Mouse (Mus musculus): ENCODE data around the gene Ppp1r15a.
"Not testable (repeated sequence)": the region's sequence is repeated elsewhere in the genome, so short reads cannot be mapped to it uniquely, and the experiment has no call there.

Gene Ppp1r15a

DNA sequence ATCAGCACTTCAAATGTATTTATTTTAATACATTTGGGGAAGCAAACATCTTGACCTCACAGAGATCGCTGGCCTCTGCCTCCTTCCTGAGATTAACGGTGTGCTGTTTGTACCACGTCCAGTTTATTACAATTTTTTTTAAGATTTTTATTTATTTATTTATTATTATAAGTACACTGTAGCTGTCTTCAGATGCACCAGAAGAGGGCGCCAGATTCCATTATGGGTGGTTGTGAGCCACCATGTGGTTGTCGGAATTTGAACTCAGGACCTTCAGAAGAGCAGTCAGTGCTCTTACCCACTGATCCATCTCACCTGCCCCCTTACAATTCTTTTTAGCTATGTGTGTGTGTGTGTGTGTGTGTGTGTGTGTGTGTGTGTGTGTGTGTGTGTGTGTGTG, 9.2 kb downstream of the Ppp1r15a start:
- DNase-seq, result not testable (repeated sequence)

DNA sequence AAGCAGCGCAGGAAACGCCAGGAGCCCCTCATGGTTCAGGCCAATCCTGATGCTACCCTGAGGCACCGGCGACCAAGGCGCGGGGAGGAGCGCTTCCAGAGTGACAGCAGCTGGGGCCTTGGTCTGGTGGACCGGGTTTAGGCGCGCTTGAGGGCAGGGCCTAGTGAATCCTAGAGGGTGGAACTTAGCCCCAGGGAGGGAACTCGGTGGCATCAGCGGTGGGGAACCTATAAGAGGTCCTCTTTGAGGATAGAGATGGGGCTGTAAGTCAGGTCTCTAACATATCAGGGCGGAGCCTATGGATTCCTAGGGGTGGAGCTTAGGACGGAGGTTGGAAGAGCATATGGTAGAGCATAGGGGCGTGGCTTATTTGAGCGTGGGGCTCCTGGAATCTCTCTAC, 10.6 kb downstream of the Ppp1r15a start:
- no peak for DNase-seq

DNA sequence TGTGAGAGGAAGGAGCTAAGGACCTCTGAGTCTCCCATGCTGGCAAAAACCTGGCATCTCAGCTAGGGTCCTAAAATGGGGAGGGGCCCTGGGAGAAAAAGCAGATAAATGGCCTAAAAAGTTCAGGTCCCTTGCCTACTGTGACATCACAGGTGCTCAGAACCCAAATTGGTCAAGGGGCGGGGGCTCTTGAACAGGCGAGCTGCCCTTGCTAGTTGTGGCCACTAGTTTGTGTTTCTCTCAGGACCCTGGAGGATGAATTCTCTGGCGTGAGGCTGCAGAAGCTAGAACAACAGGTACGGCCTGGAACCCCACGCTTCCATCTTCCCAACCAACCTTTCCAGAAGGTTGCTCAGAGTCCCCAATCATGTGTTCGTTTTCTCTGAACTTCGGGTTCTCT, 11.7 kb downstream of the Ppp1r15a start:
- DNase-seq, result no peak

DNA sequence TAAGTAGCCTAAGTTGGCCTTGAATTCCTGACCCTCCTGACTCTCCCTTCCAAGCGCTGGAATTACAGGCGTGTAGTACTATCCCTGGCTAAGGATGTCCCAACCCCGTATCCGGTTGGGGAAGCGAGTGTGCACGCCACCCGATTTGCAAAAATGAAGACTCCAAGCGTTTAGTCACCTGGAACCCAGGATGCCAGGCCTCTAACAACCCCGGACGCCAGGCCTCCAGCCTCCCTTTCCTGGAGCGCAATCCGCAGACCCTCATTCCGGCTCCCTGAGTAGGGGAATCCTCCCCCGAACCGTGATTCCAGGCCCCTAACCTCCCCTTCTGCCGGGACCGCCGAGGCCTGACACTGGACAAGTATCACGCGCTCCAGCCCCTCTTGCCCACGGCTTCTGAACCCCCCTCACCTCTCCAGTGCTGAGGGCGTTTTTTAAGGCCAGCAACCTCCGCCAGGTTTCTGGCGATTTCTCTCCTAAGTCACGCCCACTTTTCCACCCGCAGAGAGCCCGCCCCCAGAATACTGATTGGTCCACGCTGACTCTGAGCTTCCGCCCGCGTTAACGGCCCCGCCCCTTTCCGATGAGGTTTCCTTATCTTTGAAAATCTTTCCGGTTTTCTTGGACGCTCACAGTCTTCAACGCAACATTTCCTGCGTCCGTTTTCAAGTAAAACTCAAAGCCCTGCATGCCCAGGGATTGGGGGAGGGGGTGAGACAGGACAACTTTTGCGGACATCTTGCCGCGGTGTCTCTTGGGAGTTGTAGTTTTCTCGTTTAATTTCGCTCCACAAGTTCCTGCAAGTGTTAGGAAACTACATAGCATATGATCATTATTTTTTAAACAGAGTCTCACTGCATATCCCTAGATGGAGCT, 15.9 kb downstream of the Ppp1r15a start, which contains the start of gene Nucb1:
Gene Nucb1 (minus strand): TSS at position 495 of the 876 bp plus-strand sequence.
- DNase-seq, result peak; percentile 95

DNA sequence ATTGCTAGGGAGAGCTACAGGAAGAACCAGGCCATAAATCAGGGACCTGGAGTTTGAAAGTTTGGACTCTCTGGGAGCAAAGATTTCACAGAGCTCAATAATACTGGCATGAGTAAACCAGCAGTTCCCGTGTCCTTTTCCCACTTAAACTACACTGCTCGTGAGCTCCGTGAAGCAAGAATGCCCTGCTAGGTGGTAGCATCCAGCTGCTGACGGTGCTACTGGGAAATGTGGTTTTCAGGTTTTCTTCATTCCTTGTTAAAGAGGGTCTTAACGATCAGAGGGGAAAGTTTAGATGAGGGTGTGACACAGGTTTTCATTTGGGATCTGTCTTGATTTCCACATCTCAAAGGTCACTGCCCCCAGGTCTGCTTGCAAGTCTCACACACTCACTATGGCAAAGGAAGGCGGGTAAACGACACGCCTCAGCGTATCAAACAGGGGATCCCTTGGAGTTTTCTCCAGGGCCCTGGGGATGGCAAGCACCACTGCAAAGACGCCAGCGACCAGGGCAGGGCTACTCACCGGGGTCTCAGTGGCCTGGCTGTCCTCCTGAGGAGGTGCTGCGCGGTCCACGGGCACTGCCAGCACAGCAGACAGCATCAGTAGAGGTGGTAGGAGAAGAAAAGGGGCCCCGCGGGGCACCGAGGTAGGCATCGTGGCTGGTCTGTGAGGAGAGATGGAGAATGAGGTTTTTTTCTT, 16.7 kb downstream of the Ppp1r15a start:
- no peak for DNase-seq

DNA sequence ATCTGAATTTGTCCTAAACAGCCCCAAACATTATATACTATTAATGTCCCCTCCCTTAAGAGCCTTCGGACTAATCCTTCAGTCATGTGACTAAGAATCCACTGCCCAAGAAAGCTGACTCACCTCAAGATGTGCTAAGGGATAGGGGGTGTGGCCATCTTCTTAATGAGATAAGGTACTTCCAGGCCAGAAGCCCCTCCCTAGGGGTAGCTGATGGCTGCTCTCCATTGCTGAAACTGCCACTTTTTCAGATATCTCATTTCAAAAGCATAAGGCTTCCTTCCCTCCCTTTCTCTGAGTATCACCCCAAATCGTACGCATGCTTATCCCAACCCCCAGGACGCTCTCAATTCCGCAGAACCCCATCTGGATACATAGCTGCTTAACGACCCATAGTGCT, 17.5 kb downstream of the Ppp1r15a start:
- no peak for DNase-seq

DNA sequence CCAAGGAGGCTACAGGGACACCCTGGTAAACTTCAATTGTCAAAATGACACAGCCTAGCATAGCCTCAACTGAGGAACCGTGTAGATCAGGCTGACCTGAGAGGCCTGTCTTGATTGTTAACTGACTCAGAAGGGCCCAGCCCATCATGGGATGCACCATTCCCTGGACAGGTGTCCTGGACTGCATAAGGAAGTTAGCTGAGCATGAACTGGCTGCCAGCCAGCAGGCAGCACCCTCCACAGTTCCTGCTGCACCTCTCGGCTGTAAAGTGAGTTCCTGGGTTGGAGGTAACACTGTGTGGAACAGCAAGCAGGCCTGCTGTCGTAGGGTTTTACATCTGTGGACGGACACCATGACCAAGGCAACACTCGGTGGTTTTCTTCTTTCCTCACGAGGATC, 18.5 kb downstream of the Ppp1r15a start:
- DNase-seq, result peak in 1 of 2 experiments; percentile 32

DNA sequence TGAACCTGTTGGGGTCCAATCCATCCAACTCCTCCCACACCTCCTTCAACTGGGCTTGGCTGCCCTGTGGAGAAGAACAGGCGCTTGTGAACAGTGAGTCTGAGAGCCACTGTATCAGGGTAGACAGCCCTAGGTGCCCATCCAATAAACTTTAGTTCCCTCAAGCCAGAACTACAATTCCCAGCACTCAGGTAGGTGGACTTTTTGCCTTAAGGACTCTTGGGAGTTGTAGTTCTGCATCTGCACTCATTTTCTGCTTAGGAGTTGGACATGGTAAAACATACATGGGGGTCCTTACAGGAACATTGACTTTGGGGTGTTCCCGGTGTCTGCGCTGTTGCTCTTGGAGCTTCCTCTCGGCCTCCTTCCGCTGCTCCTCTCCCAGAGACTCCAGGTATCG, 27.6 kb downstream of the Ppp1r15a start:
- DNase-seq, result no peak

DNA sequence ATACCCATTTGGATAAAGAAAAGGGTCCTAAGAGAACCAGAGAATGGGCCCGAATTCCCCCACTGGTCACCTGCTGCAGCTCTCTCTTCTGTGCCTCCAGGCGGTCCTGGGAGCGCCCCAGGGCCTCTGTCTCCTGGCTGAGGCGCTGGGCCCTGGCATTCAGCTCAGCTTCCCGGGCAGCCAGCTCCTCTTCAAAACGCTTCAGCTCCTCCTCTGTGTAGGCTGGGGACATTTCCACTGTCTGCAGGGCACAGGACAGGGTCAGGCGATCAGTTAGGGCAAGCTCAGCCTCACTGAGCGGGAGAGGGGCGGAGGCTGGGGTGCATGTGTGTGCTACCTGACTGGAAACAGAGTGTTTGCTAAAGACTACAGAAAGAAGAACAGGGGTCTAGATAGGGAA, 31.5 kb downstream of the Ppp1r15a start:
- no peak for DNase-seq

DNA sequence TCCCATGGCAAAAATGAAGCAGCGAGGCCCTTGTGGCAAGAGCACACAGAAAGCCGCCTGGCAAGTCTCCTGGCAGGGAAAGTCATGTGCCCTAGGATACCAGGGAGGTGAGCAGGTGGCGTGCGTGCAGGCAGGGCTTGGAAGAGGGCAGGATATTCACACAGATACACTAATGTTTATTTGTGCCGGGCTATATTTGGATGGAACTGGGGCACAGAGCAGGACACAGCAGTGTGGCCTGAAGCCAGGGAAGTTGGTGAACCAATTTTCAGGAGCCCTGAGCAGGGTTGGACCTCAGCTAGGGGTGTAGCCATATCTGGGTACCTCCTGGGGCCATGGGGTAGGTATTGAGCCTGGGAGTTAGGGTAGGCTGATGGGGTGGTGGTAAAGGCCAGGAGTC, 33.1 kb downstream of the Ppp1r15a start:
- DNase-seq, result no peak

DNA sequence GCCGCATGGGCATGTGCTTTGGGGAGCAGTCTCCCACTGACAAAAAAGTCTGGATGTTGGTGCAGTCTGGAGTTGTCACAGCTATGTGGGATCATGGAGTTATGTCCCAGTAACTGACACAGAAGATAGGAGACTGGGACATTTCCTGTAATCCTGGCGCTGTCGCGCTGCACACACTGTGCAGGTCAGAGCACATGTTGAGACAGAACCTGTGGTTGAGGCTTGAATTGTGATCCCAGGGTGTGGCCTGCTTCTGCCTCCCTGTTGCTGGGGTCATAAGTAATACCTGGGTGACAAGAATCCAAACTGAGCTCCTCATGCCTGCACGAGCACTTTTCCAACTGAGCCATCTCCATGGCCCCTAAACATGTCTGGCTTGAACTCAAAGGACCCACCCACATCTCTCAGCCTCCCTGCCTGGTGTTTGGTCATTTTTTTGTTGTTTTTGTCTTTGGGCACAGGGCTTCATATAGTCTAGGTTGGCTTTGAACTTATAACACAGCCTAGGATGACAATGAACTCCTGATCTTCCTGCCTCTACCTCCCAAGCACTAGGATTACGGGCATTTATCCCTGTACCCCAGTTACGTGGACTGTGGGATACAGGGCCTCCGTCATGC, 33.7 kb downstream of the Ppp1r15a start:
- DNase-seq, result no peak

DNA sequence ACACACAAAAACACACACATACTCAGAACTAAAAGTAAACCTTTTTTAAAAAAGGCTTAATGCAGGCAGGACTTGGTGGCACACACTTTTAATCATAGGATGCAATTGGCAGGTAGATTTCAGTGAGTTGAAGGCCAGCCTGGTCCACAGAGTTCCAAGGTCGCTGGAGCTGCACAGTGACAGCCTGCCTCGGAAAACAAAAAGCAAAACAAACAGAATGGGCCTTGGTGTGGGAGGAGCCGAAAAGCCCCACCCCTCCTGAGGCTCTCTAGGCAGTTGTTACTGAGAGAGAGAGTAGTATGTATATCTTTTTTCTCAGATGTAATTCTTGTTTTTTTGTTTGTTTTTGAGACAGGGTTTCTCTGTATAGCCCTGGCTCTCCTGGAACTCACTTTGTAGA, 34.8 kb downstream of the Ppp1r15a start:
- DNase-seq, result peak in 1 of 2 experiments; percentile 52

DNA sequence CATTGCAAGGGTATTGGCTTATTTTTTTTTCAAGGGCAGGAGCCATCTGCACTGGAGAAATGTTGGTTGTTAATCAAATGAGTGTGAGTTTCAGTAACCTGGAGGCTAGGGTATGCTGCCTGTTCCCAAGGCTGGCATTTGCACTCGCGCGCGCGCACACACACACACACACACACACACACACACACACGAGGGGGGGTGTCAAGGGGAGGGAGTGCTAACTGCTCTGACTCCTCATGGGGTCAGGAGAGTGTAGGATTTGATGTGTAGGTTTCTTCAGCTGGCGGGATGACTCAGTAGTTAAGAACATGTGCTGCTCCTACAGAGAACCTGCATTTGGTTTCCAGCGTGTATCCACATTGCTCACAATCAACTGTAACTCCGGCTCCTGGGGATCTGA, 35.2 kb downstream of the Ppp1r15a start:
- DNase-seq, result no peak

DNA sequence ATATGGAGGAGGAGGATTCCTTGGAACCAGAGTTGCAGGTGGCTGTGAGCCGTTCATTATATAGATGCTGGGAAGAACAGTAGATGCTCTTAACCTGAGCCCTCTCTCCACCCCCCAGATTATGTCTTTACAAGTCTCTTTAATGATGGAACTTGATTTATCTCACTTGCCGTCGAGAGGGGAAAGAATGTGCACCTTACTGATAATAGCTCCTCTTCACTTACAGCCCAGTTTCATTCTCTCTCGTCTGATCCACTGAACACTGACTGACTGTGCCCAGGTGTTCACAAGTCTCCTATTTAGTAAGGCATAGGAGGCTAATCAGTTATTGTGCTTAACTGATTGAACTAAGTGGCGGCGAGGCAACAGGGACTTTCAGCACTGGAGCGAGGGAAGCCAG, 36.5 kb downstream of the Ppp1r15a start:
- no peak for DNase-seq

DNA sequence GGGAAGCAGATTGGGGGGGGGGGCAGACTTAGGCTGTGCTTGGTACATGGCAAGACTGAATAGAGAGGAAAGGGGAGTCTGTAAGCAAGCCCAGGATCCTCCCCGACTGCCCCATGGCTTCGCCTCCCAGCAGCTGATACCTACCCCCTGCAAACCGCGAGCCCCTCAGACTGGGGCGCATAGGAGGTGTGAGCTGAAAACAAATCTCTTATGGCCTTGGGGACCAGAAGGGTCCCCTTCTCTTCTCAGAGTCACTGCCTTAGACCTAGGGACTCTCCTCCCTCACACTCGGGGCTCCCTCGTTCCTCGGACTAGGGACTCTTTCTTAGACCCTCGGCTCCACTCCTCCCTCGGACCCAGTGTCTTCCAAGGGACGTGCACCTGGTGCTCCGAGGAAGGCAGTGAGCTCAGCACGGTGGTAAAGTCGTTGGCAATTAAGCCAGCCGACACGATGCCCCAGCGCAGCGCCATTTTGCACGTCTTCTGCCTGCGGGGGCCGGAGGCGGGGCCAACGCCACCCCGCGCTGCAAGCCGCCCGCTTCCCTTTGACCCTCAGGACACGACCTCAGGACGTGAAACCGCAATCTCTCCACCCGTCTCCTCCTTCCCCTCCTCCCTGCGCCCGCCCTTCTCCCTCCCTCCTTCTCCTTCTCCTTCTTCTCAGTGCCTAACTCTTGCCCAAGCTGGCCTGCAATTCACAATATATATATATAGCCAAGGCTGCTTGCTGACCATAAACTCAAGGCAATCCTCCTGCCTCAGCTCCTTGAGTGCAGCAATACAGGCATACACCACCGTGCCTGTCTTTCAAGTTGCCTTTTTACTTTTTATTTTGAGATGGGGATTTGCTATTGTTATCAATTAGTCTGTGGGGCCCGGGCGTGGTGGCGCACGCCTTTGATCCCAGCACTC, 37.5 kb downstream of the Ppp1r15a start, which contains the start of gene Dhdh:
Gene Dhdh (minus strand): TSS at position 513 of the 912 bp plus-strand sequence.
- DNase-seq, result peak; percentile 58 to 61

DNA sequence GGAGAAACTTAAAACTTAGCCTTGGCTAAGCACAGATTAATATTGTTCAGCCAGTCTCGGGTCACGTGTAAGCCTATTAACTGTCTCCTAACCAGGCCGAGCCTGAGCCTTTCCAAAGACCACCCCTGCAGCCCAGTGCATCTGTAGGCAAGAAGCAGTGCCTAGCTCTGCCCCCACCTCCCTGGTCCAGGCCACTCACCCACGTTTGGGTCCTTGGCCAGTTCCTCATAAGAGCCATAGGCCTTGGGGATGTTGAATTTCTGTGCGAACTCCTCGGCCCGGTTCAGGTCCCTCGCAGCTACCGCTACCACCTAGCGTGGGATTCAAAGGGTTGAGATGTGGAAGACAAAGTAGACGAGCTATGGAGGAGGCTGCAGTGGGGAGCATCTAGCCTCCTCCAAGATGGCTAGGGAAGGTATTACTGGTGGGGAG, 38.2 kb downstream of the Ppp1r15a start:
- no peak for DNase-seq

DNA sequence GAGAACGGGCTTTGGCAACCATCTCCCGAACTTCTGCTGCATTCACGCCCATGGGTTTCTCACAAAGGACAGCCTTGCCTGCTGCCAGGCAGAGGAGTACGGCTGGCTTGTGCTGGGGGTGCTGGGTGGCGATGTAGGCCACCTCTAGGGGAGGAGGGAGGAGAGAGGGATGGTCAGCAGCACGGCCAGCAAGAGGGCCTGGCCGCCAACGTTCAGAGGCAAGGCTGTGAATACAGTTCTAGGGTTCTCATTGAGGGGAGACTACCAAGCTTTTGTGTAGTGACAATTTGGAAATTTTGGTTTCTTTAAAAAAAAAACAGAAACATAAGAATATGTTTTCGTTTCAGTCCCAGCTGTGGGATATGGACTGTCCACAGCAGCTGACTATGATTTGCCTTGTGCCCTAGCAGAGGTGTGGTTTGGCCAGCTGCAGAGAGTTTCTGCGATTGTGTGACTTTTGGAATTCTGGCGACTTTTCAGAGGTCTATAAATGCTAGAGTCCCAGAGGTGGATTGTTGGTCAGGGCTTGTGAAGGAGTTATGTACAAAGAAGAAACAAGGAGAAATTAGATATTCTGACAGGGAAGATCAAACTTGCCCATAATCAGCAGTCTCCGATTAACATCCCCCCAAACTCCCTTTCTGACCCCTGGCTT, 39.2 kb downstream of the Ppp1r15a start, which contains the start of gene Gm45808:
Gene Gm45808 (minus strand): TSS at position 51 of the 655 bp plus-strand sequence.
- DNase-seq, result no peak

DNA sequence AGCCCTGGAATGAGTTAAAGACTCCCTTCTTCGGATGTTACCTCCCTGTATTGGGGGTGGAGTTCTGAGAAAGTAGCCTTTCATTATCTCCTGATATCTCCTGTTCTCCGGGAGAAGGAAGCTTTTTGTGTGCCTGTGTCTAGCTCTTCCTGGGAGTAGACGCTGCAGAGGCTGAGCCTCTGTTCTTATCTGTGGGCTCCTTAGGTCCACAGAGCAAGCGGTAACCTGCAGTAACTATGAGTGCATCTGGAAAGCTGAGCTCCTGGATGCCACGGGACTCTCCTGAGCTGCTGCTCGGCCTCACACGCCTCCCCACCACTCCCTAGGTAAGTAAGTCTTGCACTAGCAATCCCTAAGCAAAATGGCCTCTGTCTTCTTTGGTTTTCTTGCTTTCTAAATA, 39.9 kb downstream of the Ppp1r15a start:
- no peak for DNase-seq

DNA sequence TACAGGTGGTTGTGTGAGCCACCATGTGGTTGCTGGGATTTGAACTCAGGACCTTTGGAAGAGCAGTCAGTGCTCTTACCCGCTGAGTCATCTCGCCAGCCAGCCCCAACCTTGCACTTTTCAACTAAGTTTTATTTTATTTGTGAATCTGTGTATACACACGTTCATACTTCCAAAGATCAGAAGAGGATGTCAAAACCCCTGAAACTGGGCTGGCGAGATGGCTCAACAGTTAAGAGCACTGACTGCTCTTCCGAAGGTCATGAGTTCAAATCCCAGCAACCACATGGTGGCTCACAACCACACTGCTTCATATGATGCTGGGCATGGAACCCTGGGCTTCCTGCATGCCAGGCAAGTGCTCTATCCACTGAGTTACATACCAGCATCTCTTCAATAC, 41.1 kb downstream of the Ppp1r15a start:
- not testable (repeated sequence) for DNase-seq

DNA sequence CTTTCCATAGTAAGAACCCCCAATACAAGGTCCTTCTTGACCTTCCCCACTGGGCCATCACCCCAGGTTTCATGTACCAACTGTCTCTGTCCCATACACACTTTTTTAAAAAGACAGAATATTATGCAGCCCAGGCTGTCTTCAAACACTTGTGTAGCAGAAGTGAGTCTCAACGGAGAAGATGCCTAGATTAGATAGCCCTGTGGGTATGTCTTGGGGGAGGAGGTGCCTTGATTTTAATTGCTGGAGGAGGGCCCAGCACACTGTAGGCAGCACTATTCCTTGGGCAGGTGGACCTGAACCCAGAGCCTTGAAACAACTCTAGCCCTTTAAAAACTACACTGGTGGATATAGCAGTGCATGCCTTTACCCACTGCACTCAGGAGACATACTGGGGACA, 43.9 kb downstream of the Ppp1r15a start:
- no peak for DNase-seq

DNA sequence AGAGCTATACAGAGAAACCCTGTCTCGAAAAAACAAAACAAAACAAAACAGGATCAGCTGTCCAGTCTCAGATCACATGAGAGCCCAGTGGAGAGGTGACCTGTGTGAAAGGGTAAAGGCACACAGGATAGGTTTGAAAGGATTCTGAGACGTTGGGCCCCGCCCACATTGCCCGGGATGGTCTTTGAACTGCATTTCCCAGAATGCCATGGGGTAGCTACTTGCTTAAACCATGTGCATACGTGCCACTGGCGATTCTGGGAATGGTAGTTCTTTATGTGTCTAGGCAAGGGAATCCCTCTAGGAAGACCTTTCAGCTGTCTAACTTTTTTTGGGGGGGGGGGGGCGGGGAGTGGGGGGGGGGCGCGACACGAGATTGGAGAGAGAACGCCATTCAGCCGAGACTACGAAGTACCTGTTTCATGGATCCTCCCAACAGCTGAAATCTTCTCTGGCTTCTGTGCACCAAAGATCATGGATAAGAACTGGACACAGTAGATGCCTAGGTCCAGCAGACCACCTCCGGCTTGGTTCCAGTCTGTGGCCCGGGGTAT, 44.6 kb downstream of the Ppp1r15a start, which contains the start of gene Tulp2:
Gene Tulp2 (plus strand): TSS at position 504 of the 554 bp plus-strand sequence.
- DNase-seq, result peak; percentile 75 to 76
